ENCODE assay signal across 9 mouse cellular contexts in genomic region chr13:99513138-99513537, GRCm38 (mm10). TPM values are rescaled to one million over a fixed set of nuclear protein-coding genes. Genes with fewer than 3 reads are reported as not detected.
DNase-seq lines count a peak whose midpoint lies in the region; ATAC-seq lines count a peak whose summit lies in the region.
"Had no signal": no experiment of that assay in that cellular context is flagged by ENCODE, and none has a peak within 500 bp of the region (broad histone marks: within the 10 kb centered on the region; RNA-seq: fewer than 3 reads in every experiment).

No protein-coding gene starts in this region.

- DNase-seq in 416B (ENCODE audit: low read depth), result peak; percentile 83
- peak; percentile 79 for DNase-seq in adrenal gland, postnatal 10 days
- peak; percentile 89 for DNase-seq in embryonic facial prominence, embryonic 14.5 days (ENCODE audit: low spot score)
- peak; percentile 44 to 69 for DNase-seq in kidney, postnatal 36 days
- peak; percentile 65 to 76 for DNase-seq in lung, postnatal 4 days
- peak; percentile 56 for DNase-seq in right cerebral cortex, postnatal 4 days
- no peak for DNase-seq in thymus, postnatal 10 days (ENCODE audit: low spot score in 2 of 2)

- no peak for ATAC-seq in embryonic facial prominence, embryonic 14.5 days (ENCODE audit: low read depth)
- no peak for ATAC-seq in heart, embryonic 15.5 days (replicated peaks; ENCODE audit: insufficient number of reproducible peaks, insufficient read depth, low FRiP score, low read depth)

- no peaks in the 10 kb centered on the region for H3K27me3 ChIP-seq in embryonic facial prominence, embryonic 14.5 days (replicated peaks; ENCODE audit: control insufficient read depth, insufficient read depth, low read length)
- H3K27me3 ChIP-seq in heart, embryonic 15.5 days, result no peaks in the 10 kb centered on the region
- H3K27me3 ChIP-seq: limb, embryonic 15.5 days had no signal

- H3K27ac ChIP-seq in embryonic facial prominence, embryonic 14.5 days (replicated peaks; ENCODE audit: low read depth, low read length), result peak overlapping the region; percentile 28; the same call in 1 of the 2 replicates
- H3K27ac ChIP-seq in heart, embryonic 15.5 days, result peak overlapping the region; percentile 25

- no peaks in the 10 kb centered on the region for H3K9me3 ChIP-seq in embryonic facial prominence, embryonic 14.5 days (ENCODE audit: control insufficient read depth, low read length)
- no peaks in the 10 kb centered on the region for H3K9me3 ChIP-seq in heart, embryonic 15.5 days (replicated peaks)
- H3K9me3 ChIP-seq: limb, embryonic 15.5 days had no signal

- H3K4me2 ChIP-seq in embryonic facial prominence, embryonic 14.5 days (ENCODE audit: low read depth, low read length), result peak overlapping the region; percentile 95
- peak overlapping the region; percentile 81 for H3K4me2 ChIP-seq in heart, embryonic 15.5 days

- H3K4me3 ChIP-seq in embryonic facial prominence, embryonic 14.5 days (ENCODE audit: low read depth, low read length), result peak overlapping the region; percentile 76
- H3K4me3 ChIP-seq in heart, embryonic 15.5 days, result peak overlapping the region; percentile 74

- peak overlapping the region; percentile 42; the same call in 1 of the 2 replicates for H3K9ac ChIP-seq in embryonic facial prominence, embryonic 14.5 days (ENCODE audit: low read depth, low read length)
- H3K9ac ChIP-seq in heart, embryonic 15.5 days, result no peak overlapping the region
- H3K9ac ChIP-seq: limb, embryonic 15.5 days had no signal

- peaks cover 20% of the 10 kb centered on the region for H3K4me1 ChIP-seq in embryonic facial prominence, embryonic 14.5 days (ENCODE audit: control insufficient read depth, insufficient read depth, low read length)
- H3K4me1 ChIP-seq in heart, embryonic 15.5 days (replicated peaks), result peaks cover 32% of the 10 kb centered on the region

- 9% methylated on average over 7 of the region's 7 CpGs for WGBS in embryonic facial prominence, embryonic 14.5 days
- 14% methylated on average over 7 of the region's 7 CpGs for WGBS in heart, embryonic 15.5 days

- no peaks in the 10 kb centered on the region for H3K36me3 ChIP-seq in embryonic facial prominence, embryonic 14.5 days (ENCODE audit: control insufficient read depth, insufficient read depth, low read length)
- H3K36me3 ChIP-seq in heart, embryonic 15.5 days, result no peaks in the 10 kb centered on the region
- H3K36me3 ChIP-seq: limb, embryonic 15.5 days had no signal

RNA-seq across cellular contexts. Expression of gene Map1b, which starts 3.2 kb away (rescaled TPM):
- 10 to 100 TPM; 58.6 to 87.4 TPM for total RNA-seq in adrenal gland, postnatal 10 days (2021)
- 203 and 242 TPM in 2 replicates for polyA plus RNA-seq in embryonic facial prominence, embryonic 14.5 days (2014; fragmentation: Nextera tagmentation; extraction: Ambion mirVana)
- polyA plus RNA-seq in heart, embryonic 15.5 days (2015; fragmentation: Nextera tagmentation; extraction: Ambion mirVana), result 99.2 and 110 TPM in 2 replicates

Comparison
In these comparisons a context has a peak if more than half of its experiments do, and no peak if none do; other contexts are left out.
1. DNase-seq: peak in 416B (single experiment), adrenal gland, postnatal 10 days (single experiment), embryonic facial prominence, embryonic 14.5 days (single experiment), kidney, postnatal 36 days (2 of 2), lung, postnatal 4 days (2 of 2) and right cerebral cortex, postnatal 4 days (single experiment); none in thymus, postnatal 10 days (0 of 2).